Mouse (Mus musculus) cerebellum, postnatal 14 days (tissue): ENCODE data around the gene Trappc2l.

Experiments
- DNase-seq, 2 experiments: peaks; one replicate each; pipeline ENCODE4 v3.0.0; 2021; ENCODE audit warnings: mixed read lengths in 2 of 2

Gene Trappc2l

GRCm38 (mm10) chr8:122611295-122612133 lies at the start of gene Trappc2l, which contains the start of gene Galns:
Gene Trappc2l, plus strand, starts transcription at chr8:122611640.
Gene Galns, minus strand, starts transcription at chr8:122611463.
- DNase-seq, result peak; percentile 96 to 97

GRCm38 (mm10) chr8:122564363-122565352 lies 46.8 kb upstream of the Trappc2l start:
- no peak for DNase-seq

- DNase-seq, result peak; percentile 57 to 74
Observed at GRCm38 (mm10) chr8:122566766-122567165, 44.7 kb upstream of the Trappc2l start.

GRCm38 (mm10) chr8:122567361-122568108 lies 43.9 kb upstream of the Trappc2l start, which contains the start of gene Cdt1:
Gene Cdt1, plus strand, starts transcription at chr8:122568015.
- DNase-seq, result peak; percentile 97 to 98

GRCm38 (mm10) chr8:122568109-122568504 lies 43.3 kb upstream of the Trappc2l start:
- no peak for DNase-seq

- peak in 1 of 2 experiments; percentile 45 for DNase-seq
Observed at GRCm38 (mm10) chr8:122568881-122569309, 42.5 kb upstream of the Trappc2l start.

- DNase-seq, result peak in 1 of 2 experiments; percentile 47
Observed at GRCm38 (mm10) chr8:122569329-122569728, 42.1 kb upstream of the Trappc2l start.

GRCm38 (mm10) chr8:122569996-122570395 lies 41.4 kb upstream of the Trappc2l start:
- DNase-seq, result no peak

GRCm38 (mm10) chr8:122571153-122571552 lies 40.3 kb upstream of the Trappc2l start:
- peak; percentile 84 to 85 for DNase-seq

- DNase-seq, result peak; percentile 41 to 60
Observed at GRCm38 (mm10) chr8:122571750-122572267, 39.6 kb upstream of the Trappc2l start.

GRCm38 (mm10) chr8:122572751-122573150 lies 38.7 kb upstream of the Trappc2l start:
- DNase-seq, result no peak

- peak in 1 of 2 experiments; percentile 36 for DNase-seq
Observed at GRCm38 (mm10) chr8:122573176-122573575, 38.3 kb upstream of the Trappc2l start.

GRCm38 (mm10) chr8:122573577-122573976 lies 37.9 kb upstream of the Trappc2l start:
- DNase-seq, result no peak

GRCm38 (mm10) chr8:122574264-122574663 lies 37.2 kb upstream of the Trappc2l start:
- no peak for DNase-seq

- no peak for DNase-seq
Observed at GRCm38 (mm10) chr8:122574667-122575251, 36.7 kb upstream of the Trappc2l start.

- no peak for DNase-seq
Observed at GRCm38 (mm10) chr8:122575286-122575685, 36.2 kb upstream of the Trappc2l start.

- peak; percentile 38 to 49 for DNase-seq
Observed at GRCm38 (mm10) chr8:122575735-122576647, 35.4 kb upstream of the Trappc2l start.

- DNase-seq, result peak; percentile 94 to 95
Observed at GRCm38 (mm10) chr8:122576648-122577022, 34.8 kb upstream of the Trappc2l start, which contains the start of gene Aprt. Gene Aprt, minus strand, starts transcription at chr8:122576909.

GRCm38 (mm10) chr8:122577116-122577515 lies 34.3 kb upstream of the Trappc2l start:
- no peak for DNase-seq

- DNase-seq, result no peak
Observed at GRCm38 (mm10) chr8:122579196-122579595, 32.2 kb upstream of the Trappc2l start.
